Mouse (Mus musculus): ENCODE data around the gene Fancg. TPM values are rescaled to one million over a fixed set of nuclear protein-coding genes. Genes with fewer than 3 reads are reported as not detected.
"Not testable (repeated sequence)": the region's sequence is repeated elsewhere in the genome, so short reads cannot be mapped to it uniquely, and the experiment has no call there.

The Fancg gene
- total RNA-seq, 2 experiments from 2014 or later, result 11.7 to 14.9 TPM

DNA sequence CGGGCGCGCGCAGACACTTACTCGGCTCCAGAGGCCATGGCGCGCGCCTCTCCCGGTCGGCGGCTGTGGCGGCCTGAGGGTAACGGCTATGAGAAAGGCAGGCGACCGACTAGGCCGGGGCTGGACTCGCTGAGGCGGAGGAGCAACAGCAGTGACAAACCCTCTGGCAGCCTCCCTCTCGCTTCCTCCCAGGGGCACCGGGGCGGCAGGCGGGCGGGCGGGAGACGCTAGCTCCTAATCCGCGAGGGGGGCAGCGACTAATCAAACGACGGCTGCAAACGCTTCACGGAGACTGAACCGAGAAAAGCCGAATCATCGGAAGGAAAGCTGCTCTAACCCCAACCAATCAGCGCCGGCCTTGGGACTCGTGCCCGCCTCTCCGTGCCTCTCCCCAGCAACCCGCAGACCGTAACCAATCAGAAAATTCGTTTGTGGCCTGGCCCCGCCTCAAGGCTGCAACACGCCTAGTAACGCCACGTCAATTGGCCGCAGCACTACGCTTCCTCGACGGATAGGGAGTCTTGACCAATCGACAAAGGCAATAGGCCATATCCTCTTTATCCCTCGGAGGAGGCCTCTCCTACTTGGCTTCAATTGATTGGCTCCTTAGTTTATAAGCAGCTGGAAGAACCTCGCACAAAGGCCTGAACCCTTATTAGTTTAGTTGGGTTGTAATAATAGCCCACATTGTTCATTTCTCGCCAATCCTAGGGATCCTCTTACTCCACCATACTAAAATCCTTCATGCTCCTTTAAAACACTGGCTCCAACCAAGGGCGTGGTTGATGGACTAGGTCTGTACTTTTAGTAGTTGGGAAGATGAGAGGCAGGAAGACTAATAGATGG is 9.9 kb downstream of the Fancg start, which contains the start of gene Vcp:
Gene Vcp (minus strand): TSS at position 367 of the 846 bp plus-strand sequence.
- DNase-seq (ENCODE audit: low spot score in 2 of 2), result peak; percentile 94 to 99

DNA sequence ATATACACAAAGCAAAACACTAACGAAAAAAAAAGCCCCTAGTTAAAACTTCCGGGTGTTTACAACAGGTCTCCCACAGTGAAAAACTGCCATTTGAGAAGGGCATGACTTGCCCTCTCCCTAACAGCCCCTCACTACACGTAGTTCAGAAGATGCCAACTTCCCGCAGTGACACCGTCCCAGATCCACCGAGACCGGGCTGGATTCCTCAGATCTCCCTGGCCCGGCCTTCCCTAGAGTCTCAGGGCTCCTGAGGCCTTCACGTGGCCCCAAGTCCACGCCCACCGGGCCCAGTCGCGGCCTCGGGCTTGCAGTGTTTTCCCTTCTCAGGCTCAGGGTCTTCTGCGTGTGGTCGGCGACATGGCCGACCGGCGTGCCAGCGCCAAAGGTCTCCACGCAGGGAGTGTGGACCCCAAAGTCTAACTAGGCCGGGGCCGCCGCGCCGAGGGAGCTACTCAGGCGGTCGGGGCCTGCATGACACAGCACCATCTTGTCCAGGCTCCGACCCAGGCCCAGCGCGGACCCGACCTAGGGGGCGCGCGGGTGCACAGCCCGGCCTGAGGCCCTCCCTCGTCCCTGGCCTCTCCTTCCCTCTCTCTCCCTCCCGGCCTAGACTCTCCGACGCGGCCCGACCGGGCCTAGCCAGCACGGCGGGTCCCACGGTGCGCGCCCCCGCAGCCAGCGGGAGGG is 10.7 kb downstream of the Fancg start:
- DNase-seq (ENCODE audit: low spot score in 2 of 2), result peak; percentile 44 to 67

DNA sequence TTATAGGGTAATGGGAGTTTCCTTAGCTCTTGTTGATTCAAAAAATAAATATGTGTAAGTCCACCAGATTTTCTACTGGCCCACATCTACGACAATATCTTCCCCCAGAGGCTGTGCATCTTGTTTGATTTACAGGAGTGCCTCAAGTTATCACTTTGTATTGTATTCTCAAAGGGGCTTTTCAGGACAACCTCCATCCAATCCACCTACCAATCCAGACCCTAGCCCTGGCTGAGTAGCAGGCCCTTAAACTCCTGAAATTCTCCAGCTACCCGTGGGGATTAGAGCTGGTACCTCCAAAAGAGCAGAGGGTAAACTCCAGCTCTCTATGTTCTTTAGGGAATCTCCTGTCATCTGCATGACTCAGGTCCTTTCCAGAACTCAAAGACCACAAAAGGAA is 12.3 kb downstream of the Fancg start:
- no peak for DNase-seq (ENCODE audit: low spot score in 2 of 2)

DNA sequence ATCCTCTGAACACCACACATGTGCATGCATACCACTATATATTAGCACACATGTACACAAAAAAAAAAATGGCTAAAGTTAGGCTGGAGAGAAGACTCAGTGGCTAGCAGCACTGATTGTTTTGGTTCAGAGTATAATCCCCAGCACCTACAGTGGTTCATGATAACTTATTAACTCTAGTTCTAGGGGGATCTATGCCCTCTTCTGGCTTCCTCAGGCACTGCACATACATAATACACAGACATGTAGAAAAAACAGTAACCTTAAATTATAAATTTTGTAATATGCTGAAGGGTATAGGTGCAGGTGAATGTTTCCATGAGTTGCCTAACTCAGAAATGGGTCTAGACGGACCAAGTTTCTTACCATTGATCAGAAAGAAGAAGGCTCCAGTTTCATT is 22.0 kb downstream of the Fancg start:
- DNase-seq (ENCODE audit: low spot score in 2 of 2), result no peak

DNA sequence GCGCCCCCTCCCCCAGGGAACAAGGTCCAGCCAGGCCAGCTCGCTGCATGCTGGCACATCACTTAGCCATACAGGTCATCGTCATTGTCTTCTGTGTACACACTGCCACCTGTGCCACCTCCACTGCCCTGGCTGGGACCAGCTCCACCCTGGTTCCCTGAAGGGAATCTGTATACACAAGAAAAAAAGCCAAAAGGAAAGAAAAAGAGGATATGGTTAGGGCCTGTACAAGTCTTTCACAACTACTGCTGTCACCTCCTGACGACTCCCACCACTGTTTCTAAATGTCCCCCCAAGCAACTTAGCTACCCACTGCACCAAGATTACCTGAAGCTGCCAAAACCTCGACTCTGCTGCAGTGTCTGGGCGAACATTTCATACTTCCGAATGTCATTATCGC is 29.8 kb downstream of the Fancg start:
- not testable (repeated sequence) for DNase-seq (ENCODE audit: low spot score in 2 of 2)

DNA sequence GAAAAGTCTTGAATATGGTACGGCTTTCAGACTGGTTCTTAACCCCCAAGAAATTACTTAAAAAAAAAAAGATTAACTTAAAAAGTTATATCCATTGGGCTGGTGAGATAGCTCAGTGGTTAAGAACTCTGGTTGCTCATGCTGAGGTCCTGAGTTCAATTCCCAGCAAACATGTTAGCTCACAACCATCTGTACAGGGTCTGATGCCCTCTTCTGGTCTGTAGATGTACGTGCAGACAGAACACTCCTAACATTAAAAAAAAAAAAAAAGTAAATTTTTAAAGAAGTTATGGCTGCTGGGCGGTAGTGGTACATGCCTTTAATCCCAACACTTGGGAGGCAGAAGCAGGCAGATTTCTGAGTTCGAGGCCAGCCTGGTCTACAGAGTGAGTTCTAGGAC is 32.2 kb downstream of the Fancg start:
- no peak for DNase-seq (ENCODE audit: low spot score in 2 of 2)

DNA sequence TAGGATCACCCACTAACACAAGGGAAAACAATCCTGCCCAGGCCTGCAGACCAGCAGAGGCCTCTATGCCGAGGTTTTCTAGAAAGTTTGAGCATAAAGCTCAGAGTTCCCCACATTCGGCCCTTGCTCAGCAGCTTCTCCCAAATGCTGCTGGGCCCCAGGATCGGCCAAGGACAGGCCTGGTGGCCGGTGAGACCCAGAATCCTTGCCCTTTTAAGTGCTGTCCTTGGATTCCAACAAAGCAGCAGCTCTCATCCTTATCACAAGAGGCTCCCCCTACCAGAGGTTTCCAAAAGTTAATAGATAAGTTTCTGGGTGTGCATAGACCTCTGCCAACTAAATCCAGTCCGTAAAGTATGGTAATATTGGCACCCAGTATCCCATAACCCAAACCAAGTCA is 36.4 kb downstream of the Fancg start:
- DNase-seq (ENCODE audit: low spot score in 2 of 2), result no peak

DNA sequence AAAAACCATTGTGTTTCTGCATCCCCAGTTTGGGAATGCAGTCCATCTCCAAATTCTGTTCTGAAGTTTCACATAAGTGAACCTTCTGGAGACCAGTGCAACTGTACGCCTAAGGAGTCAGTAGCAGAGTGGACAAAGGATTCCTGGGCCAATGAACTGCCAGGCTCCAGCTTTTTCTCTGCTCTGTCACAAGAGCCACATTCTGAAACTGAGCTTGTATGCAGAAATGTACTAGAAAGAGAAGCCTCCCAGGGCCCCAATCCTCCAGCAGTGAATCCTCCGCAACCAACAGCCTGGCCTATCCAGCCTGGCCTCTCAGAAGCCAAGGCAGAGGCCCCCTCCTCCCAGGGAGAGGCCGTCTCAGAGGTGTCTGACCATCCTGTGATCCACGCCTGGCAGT is 37.4 kb downstream of the Fancg start:
- DNase-seq (ENCODE audit: low spot score in 2 of 2), result no peak

DNA sequence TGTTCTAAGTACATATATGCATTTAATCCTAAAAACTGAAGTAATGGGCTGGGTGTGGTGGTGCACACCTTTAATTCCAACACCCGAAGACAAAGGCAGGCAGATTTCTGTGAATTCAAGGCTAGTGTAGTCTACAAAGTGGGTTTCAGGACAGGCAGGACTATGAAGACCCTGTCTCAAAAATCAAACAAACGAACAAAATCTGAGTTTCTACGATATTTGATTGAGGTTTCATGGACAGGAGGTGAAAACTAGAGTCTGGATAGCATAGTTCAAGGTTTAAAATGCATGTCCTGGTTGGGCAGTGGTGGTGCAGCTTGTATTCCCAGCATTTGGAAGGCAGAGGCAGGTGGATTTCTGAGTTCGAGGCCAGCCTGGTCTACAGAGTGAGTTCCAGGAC is 41.0 kb downstream of the Fancg start, which contains the start of gene 1700022I11Rik:
Gene 1700022I11Rik (plus strand): TSS at position 301 of the 400 bp plus-strand sequence.
- DNase-seq (ENCODE audit: low spot score in 2 of 2), result no peak

DNA sequence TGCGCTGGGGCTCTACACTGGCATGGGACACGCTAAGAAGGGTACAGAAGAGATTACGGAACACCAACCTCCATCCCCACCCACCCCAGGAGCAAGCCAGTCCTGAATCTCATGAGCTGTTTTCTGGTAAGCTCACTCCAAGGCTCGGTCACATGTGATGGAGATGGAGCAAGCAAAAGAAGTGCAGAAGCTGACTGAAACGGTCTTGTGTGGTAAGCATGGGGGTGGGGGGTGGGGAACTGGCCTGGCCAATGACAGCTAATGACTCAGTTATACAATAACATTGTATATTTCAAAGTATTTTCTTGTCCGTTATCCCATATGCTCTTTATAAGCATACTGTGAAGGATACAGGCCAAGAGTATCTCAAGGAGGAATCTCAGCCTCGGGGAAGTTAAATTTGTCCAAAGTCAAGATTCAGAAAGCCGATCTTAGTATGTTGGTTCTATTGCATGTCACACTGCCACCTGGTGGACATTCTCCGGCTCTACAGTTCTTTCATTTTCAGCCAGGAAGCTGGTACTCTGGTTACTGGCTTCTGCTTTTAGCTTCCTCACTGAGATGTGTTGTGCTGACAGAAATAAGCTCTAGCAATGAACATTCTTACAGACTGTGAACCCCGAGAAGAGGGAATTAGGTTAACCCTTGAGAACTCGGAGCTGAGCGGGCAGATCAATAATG is 45.1 kb downstream of the Fancg start:
- no peak for DNase-seq (ENCODE audit: low spot score in 2 of 2)

DNA sequence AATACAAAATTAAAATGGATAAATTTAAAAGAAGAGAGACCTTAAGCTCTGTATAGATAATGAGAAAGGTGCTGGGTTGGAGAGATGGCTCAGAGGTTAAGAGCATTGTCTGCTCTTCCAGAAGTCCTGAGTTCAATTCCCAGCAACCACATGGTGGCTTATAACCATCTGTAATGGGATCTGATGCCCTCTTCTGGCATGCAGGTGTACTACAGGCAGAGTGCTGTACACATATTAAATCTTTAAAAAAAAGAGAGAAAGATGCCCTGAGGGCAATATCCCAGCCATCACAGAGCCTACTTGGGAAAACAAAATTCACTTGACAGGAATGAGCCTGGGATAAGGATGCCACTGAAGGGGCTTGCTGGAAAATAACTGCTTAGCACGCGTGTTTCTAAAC is 46.8 kb downstream of the Fancg start:
- no peak for DNase-seq (ENCODE audit: low spot score in 2 of 2)

DNA sequence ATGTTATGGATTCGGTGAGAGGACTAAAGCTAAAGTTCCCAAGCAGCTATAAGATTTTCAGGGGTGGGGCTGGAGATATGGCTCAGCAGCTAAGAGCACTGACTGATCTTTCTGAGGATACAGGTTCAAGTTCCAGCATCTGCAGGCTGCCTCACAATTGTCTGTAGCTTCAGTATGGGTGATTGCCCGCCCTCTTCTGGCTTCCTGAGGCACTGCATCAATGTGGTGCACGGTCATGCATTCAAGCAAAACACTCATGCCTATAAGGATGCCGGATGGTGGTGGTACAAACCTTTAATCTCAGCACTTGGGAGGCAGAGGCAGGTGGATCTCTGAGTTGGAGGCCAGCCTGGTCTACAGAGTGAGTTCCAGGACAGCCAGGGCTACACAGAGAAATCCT is 48.7 kb downstream of the Fancg start:
- no peak for DNase-seq (ENCODE audit: low spot score in 2 of 2)

DNA sequence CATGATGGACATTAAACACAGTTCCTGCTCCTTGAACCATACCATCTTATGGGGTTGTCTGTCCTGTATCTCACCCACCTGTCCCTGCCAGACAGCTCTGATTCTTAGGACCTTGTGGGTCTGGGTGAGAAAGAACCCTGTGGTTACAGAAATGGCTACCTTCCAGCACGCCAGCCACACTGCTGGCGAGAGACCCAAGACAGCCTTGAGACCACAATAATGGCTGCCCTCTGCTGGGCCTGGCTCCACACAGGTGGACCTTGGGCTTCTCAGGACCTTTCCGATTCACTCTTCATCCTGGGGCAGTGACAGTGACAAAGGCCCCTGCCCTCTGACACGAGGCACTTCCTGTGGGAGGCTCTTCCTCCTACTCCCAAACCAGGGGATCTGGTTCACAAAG is 50.9 kb downstream of the Fancg start:
- no peak for DNase-seq (ENCODE audit: low spot score in 2 of 2)

DNA sequence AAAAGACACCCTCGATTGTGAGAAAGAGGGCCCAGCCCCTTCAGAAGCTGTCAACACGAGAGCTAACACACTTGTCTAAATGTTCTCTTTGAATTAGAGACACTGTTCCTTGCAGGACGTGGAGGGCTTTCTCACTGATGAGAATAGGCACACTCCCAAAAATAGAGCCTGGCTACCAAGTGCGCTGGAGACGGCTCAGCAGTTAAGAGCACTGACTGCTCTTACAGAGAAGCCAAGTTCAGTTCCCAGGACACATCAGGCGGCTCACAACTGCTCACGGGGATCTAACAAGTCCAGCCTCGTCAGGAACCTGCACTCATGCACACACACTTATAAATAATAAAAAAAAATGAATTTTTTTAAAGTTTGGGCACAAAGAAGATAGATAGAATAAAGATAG is 51.4 kb downstream of the Fancg start:
- DNase-seq (ENCODE audit: low spot score in 2 of 2), result no peak

DNA sequence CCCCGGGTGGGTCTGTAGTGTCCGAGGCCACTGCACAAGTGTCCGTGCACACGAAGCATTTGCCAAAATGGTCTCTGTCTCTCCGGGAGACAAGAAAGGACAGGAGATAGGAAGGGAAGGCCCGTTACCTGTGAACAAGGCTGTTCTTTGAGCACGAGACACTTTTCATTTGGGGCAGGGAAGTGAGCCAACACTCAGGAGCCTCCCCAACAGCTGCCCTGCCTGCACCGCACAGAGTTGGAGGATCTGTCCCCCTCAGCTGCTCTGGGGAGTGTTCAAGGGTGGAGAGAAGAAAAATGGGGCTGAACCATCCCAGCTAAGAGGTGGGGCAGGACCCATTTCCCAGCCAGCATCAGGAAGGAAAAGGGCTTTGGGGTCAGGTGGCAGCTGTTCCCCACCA is 52.3 kb downstream of the Fancg start:
- DNase-seq (ENCODE audit: low spot score in 2 of 2), result no peak

DNA sequence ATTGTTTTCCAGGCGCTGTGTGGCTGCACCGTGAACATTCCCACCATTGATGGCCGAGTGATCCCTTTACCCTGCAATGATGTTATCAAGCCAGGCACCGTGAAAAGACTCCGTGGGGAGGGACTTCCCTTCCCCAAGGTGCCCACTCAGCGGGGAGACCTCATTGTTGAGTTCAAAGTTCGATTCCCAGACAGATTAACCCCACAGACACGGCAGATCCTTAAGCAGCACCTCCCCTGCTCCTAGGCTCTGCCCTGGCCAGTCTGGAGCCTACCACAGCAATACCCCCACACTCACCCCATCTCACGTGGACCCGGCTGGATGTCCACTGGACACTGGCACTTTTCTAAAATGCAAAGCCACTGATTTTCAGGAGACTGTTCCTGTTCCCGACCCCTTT is 53.0 kb downstream of the Fancg start:
- no peak for DNase-seq (ENCODE audit: low spot score in 2 of 2)

DNA sequence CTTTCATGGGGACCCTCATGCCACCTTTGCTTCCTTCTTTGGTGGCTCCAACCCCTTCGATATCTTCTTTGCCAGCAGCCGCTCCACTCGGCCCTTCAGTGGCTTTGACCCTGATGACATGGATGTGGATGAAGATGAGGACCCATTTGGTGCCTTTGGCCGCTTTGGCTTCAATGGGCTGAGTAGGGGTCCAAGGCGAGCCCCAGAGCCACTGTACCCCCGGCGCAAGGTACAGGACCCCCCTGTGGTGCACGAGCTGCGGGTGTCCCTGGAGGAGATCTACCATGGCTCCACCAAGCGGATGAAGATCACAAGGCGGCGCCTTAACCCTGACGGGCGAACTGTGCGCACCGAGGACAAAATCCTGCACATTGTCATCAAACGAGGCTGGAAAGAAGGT is 53.7 kb downstream of the Fancg start:
- DNase-seq (ENCODE audit: low spot score in 2 of 2), result no peak

DNA sequence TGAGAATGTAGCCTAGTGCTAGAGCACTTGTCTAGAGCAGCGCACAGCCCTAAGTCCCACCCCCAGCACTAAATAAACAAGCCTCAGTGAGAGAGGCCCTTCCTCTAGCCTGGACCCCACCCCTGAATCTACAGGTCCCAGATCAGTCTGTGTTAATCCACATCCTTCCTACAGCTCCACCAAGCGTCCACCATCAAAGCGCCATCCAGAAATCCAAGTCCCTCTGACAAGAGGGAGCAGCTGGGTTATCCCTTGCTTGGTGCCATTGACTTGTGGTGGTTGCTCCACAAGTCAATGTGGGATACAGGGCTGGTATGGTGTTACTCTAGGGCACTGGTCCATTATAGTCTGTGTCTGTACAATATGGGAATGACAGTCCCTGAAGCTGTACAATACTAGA is 55.1 kb downstream of the Fancg start:
- DNase-seq (ENCODE audit: low spot score in 2 of 2), result no peak

DNA sequence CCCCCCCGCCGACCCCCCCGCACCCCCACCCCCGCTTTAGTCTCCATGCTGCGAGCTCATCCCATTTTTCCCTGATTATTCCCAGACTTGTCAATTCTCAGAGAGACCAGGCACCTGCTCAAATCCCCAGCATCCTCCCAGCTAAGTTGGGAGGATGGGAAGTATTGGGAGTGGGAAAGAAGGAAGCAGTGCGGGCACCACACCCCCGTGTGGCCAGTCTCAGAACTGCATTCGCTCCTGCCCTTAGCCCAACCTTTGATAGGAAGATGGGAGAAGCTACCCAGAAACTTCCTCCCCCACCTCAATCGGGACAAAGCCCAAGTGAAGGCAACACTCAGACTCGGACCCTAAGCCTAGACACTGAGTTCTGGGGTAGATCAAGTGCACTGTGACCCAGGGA is 56.0 kb downstream of the Fancg start:
- DNase-seq (ENCODE audit: low spot score in 2 of 2), result peak in 1 of 2 experiments; percentile 31

DNA sequence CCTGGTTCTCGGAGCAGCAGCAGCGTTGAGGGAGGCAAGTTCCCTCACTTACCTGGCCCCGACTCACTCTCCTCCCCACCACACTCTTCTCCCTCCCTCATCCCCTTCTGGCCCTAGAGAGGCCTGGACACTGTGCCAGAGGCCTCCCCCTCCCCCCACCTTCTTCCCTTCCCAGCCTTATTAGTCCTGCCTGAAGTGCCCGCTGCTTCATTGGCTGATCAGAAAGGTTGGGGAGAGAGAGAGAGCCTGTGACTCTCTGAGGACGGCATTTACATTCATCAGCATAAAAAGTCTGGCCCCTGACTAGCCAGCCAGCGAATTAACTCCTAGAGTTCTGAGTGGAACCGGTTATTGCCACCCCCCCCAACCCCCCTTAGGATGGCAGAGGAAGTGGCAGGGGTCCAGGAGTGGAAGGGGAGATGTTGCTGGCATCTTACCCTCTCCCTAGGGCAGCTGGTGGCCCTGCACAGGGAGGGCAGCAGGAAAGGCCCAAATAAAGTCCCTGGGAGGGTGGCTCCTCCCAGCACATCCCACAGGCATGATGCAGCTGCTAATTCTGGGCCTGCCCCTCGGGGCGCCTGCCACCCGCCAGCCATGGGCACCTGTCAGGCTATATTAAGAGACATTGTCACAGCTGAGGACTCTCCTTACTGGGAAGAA is 56.7 kb downstream of the Fancg start:
- no peak for DNase-seq (ENCODE audit: low spot score in 2 of 2)

DNA sequence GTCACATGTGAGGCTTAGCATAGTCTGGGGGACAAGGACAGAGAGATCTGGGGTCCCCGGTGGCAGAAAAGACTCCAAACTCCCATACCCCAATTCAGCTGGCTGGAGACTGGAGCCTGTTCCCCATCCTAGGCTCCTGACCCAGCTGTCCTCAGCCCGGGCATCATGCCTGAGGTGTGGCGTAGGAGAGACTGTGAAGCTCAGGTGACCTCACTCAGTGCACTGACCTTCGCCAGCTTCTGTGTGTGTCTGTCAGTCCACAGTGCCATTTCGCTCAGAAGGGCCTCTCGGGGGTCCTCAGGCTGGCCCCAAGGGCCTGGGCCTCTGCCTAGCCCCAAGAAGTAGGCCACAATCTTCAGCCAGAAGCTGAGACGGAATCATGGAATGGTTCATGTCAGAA is 57.7 kb downstream of the Fancg start:
- no peak for DNase-seq (ENCODE audit: low spot score in 2 of 2)

Data from adrenal gland, postnatal 4 days (tissue).